Mouse (Mus musculus) liver, embryonic 15.5 days (tissue): Measurements from ENCODE around the gene Cdk12. TPM values are rescaled to one million over a fixed set of nuclear protein-coding genes. Genes with fewer than 3 reads are reported as not detected.

Experiments used
- ATAC-seq: fragments of 200-750 bp; cut with Nextera tagmentation; 2 replicates; pipeline ENCODE4 v1.8.0; 2017; ENCODE audit warnings: moderate number of reproducible peaks, mild to moderate bottlenecking, moderate library complexity; ENCODE audit not compliant: insufficient read depth
- H3K27ac ChIP-seq: fragments of 300-500 bp; sonication (generic); replicated peaks from 2 replicates; pipeline ENCODE4 v1.5.1; 2015; ENCODE audit warnings: mild to moderate bottlenecking, inconsistent platforms
- H3K27me3 ChIP-seq: fragments of 300-500 bp; sonication (generic); 2 replicates; pipeline ENCODE4 v1.6.1; 2015; ENCODE audit warnings: mild to moderate bottlenecking, inconsistent platforms
- H3K36me3 ChIP-seq: fragments of 300-500 bp; sonication (generic); replicated peaks from 2 replicates; pipeline ENCODE4 v1.6.1; 2015; ENCODE audit warnings: moderate library complexity, mild to moderate bottlenecking, inconsistent platforms
- H3K4me1 ChIP-seq: fragments of 300-500 bp; sonication (generic); replicated peaks from 2 replicates; pipeline ENCODE4 v1.6.1; 2015; ENCODE audit warnings: inconsistent platforms
- H3K4me2 ChIP-seq: fragments of 300-500 bp; sonication (generic); 2 replicates; pipeline ENCODE4 v1.6.1; 2015; ENCODE audit warnings: moderate library complexity, mild to moderate bottlenecking, inconsistent platforms
- H3K4me3 ChIP-seq: fragments of 300-500 bp; sonication (generic); replicated peaks from 2 replicates; pipeline ENCODE4 v1.5.1; 2015; ENCODE audit warnings: mild to moderate bottlenecking, inconsistent platforms
- H3K9ac ChIP-seq: fragments of 300-500 bp; sonication (generic); 2 replicates; pipeline ENCODE4 v1.6.1; 2015; ENCODE audit warnings: moderate library complexity, mild to moderate bottlenecking, inconsistent platforms
- H3K9me3 ChIP-seq: fragments of 300-500 bp; sonication (generic); replicated peaks from 2 replicates; pipeline ENCODE4 v1.6.1; 2016; ENCODE audit warnings: inconsistent platforms
- WGBS: fragments of 180-500 bp; shearing (Covaris S2); methylation state at CpG from one replicate; pipeline ENCODE4 v1.1.7; 2015; ENCODE audit warnings: mixed read lengths; ENCODE audit not compliant: insufficient replicate concordance; 5-methylcytosine and 5-hydroxymethylcytosine counted together
- polyA plus RNA-seq: library from polyadenylated mRNA; unstranded; fragments of >200 nt; fragmentation: Nextera tagmentation; extraction: Ambion mirVana; gene quantifications from 2 replicates; pipeline ENCODE4 v1.2.1, GENCODE M21; 2015

The Cdk12 gene
- polyA plus RNA-seq, 1 experiment from 2014 or later, result 5.3 TPM

GRCm38 (mm10) chr11:98260706-98261479, 58.0 kb downstream of the Cdk12 start:
- no peak for ATAC-seq
- H3K4me2 ChIP-seq, result no peak overlapping the region
- no peak overlapping the region for H3K27ac ChIP-seq
- no peaks in the 10 kb centered on the region for H3K9me3 ChIP-seq
- H3K36me3 ChIP-seq, result peaks cover 27% of the 10 kb centered on the region
- no peaks in the 10 kb centered on the region for H3K27me3 ChIP-seq
- 75% methylated on average over 8 of the region's 8 CpGs for WGBS
- H3K9ac ChIP-seq, result no peak overlapping the region
- H3K4me1 ChIP-seq, result no peaks in the 10 kb centered on the region
- no peak overlapping the region for H3K4me3 ChIP-seq

GRCm38 (mm10) chr11:98265039-98265438, 62.2 kb downstream of the Cdk12 start:
- H3K36me3 ChIP-seq, result peaks cover 64% of the 10 kb centered on the region
- H3K27me3 ChIP-seq, result no peaks in the 10 kb centered on the region
- H3K4me2 ChIP-seq, result no peak overlapping the region
- H3K9ac ChIP-seq, result no peak overlapping the region
- no peaks in the 10 kb centered on the region for H3K9me3 ChIP-seq
- 10% methylated on average over 2 of the region's 2 CpGs for WGBS
- ATAC-seq, result no peak
- H3K4me3 ChIP-seq, result no peak overlapping the region
- H3K27ac ChIP-seq, result no peak overlapping the region
- no peaks in the 10 kb centered on the region for H3K4me1 ChIP-seq

GRCm38 (mm10) chr11:98265891-98266290, 63.0 kb downstream of the Cdk12 start:
- Histone ChIP-seq H3K27me3 (no peaks in the 10 kb centered on the region), H3K4me3 (no peak overlapping the region), H3K36me3 (peaks cover 72% of the 10 kb centered on the region), H3K9me3 (no peaks in the 10 kb centered on the region), H3K4me2 (no peak overlapping the region), H3K9ac (no peak overlapping the region), H3K27ac (no peak overlapping the region), H3K4me1 (no peaks in the 10 kb centered on the region)
- 72% methylated on average over 5 of the region's 5 CpGs for WGBS
- ATAC-seq, result no peak

- ATAC-seq, result no peak
- Histone ChIP-seq H3K9me3 (no peaks in the 10 kb centered on the region), H3K4me1 (no peaks in the 10 kb centered on the region), H3K4me3 (no peak overlapping the region), H3K27me3 (no peaks in the 10 kb centered on the region), H3K9ac (no peak overlapping the region), H3K36me3 (peaks cover 80% of the 10 kb centered on the region), H3K4me2 (no peak overlapping the region), H3K27ac (no peak overlapping the region)
- WGBS, result 84% methylated on average over 6 of the region's 6 CpGs
These were observed 64.0 kb downstream of the Cdk12 start for GRCm38 (mm10) chr11:98266699-98267402.

- Histone ChIP-seq H3K4me2 (no peak overlapping the region), H3K27ac (no peak overlapping the region), H3K27me3 (no peaks in the 10 kb centered on the region), H3K4me3 (no peak overlapping the region), H3K9ac (no peak overlapping the region), H3K36me3 (peaks cover 84% of the 10 kb centered on the region), H3K9me3 (no peaks in the 10 kb centered on the region), H3K4me1 (no peaks in the 10 kb centered on the region)
- ATAC-seq, result no peak
- 82% methylated on average over 3 of the region's 3 CpGs for WGBS
These were observed 67.2 kb downstream of the Cdk12 start for GRCm38 (mm10) chr11:98270066-98270465.

- Histone ChIP-seq H3K9ac (no peak overlapping the region), H3K4me2 (no peak overlapping the region), H3K27me3 (no peaks in the 10 kb centered on the region), H3K36me3 (peaks cover 82% of the 10 kb centered on the region), H3K9me3 (no peaks in the 10 kb centered on the region), H3K4me3 (no peak overlapping the region), H3K4me1 (no peaks in the 10 kb centered on the region), H3K27ac (no peak overlapping the region)
- no peak for ATAC-seq
These were observed 67.6 kb downstream of the Cdk12 start for GRCm38 (mm10) chr11:98270466-98270865.

GRCm38 (mm10) chr11:98283740-98284139, 80.9 kb downstream of the Cdk12 start:
- Histone ChIP-seq H3K4me1 (no peaks in the 10 kb centered on the region), H3K36me3 (peaks cover 10% of the 10 kb centered on the region), H3K4me3 (no peak overlapping the region), H3K27ac (no peak overlapping the region), H3K27me3 (peaks cover 28% of the 10 kb centered on the region), H3K9me3 (no peaks in the 10 kb centered on the region), H3K4me2 (no peak overlapping the region), H3K9ac (no peak overlapping the region)
- WGBS, result 45% methylated on average over 9 of the region's 9 CpGs
- no peak for ATAC-seq

GRCm38 (mm10) chr11:98284230-98284629, 81.4 kb downstream of the Cdk12 start:
- peaks cover 33% of the 10 kb centered on the region for H3K27me3 ChIP-seq
- WGBS, result 2% methylated on average over 14 of the region's 17 CpGs
- H3K4me3 ChIP-seq, result no peak overlapping the region
- H3K4me1 ChIP-seq, result no peaks in the 10 kb centered on the region
- H3K4me2 ChIP-seq, result no peak overlapping the region
- ATAC-seq, result no peak
- no peaks in the 10 kb centered on the region for H3K9me3 ChIP-seq
- H3K27ac ChIP-seq, result no peak overlapping the region
- peaks cover 5% of the 10 kb centered on the region; the same call in 1 of the 2 replicates for H3K36me3 ChIP-seq
- H3K9ac ChIP-seq, result no peak overlapping the region

GRCm38 (mm10) chr11:98285368-98285767, 82.5 kb downstream of the Cdk12 start:
- Histone ChIP-seq H3K4me1 (no peaks in the 10 kb centered on the region), H3K9me3 (no peaks in the 10 kb centered on the region), H3K4me3 (no peak overlapping the region), H3K9ac (no peak overlapping the region), H3K27me3 (peaks cover 43% of the 10 kb centered on the region), H3K4me2 (no peak overlapping the region), H3K36me3 (no peaks in the 10 kb centered on the region), H3K27ac (no peak overlapping the region)
- 65% methylated on average over 2 of the region's 2 CpGs for WGBS
- no peak for ATAC-seq

GRCm38 (mm10) chr11:98287531-98287930, 84.7 kb downstream of the Cdk12 start:
- H3K27me3 ChIP-seq, result peaks cover 60% of the 10 kb centered on the region
- WGBS, result 40% methylated on average over 5 of the region's 5 CpGs
- no peak for ATAC-seq
- no peak overlapping the region for H3K9ac ChIP-seq
- no peak overlapping the region for H3K27ac ChIP-seq
- no peak overlapping the region for H3K4me2 ChIP-seq
- H3K9me3 ChIP-seq, result no peaks in the 10 kb centered on the region
- H3K36me3 ChIP-seq, result no peaks in the 10 kb centered on the region
- no peaks in the 10 kb centered on the region for H3K4me1 ChIP-seq
- no peak overlapping the region for H3K4me3 ChIP-seq

GRCm38 (mm10) chr11:98287961-98288360, 85.1 kb downstream of the Cdk12 start:
- WGBS, result 39% methylated on average over 7 of the region's 7 CpGs
- H3K27me3 ChIP-seq, result peaks cover 64% of the 10 kb centered on the region

More at GRCm38 (mm10) chr11:98287961-98288360, 85.1 kb downstream of the Cdk12 start:
- Histone ChIP-seq H3K4me1 (no peaks in the 10 kb centered on the region), H3K27ac (no peak overlapping the region), H3K4me3 (no peak overlapping the region), H3K9ac (no peak overlapping the region), H3K9me3 (no peaks in the 10 kb centered on the region), H3K36me3 (no peaks in the 10 kb centered on the region), H3K4me2 (no peak overlapping the region)
- ATAC-seq, result no peak
